Mouse (Mus musculus) embryonic facial prominence, embryonic 12.5 days (tissue): ENCODE measurements at regions not wholly inside any gene's neighbourhood (a gene's known extent, or its start where the extent isn't known, plus 50 kb on each side); places are given as distances from the start of the nearest gene placed in this dataset.

Experiments
- ATAC-seq: fragments of 200-750 bp; cut with Nextera tagmentation; 2 replicates; pipeline ENCODE4 v1.8.0; 2017; ENCODE audit not compliant: insufficient number of reproducible peaks, insufficient read depth, low FRiP score, low TSS enrichment
- H3K27ac ChIP-seq: fragments of 300-500 bp; sonication (generic); 2 replicates; pipeline ENCODE4 v1.5.1; 2016; ENCODE audit warnings: mild to moderate bottlenecking
- H3K27me3 ChIP-seq: fragments of 300-500 bp; sonication (generic); 2 replicates; pipeline ENCODE4 v1.6.1; 2016; ENCODE audit warnings: mild to moderate bottlenecking, moderate library complexity
- H3K36me3 ChIP-seq: fragments of 300-500 bp; sonication (generic); 2 replicates; pipeline ENCODE4 v1.6.1; 2016; ENCODE audit warnings: mild to moderate bottlenecking
- H3K4me1 ChIP-seq: fragments of 300-500 bp; sonication (generic); 2 replicates; pipeline ENCODE4 v1.6.1; 2016
- H3K4me2 ChIP-seq: fragments of 300-500 bp; sonication (generic); replicated peaks from 2 replicates; pipeline ENCODE4 v1.6.1; 2016; ENCODE audit warnings: mild to moderate bottlenecking, moderate library complexity
- H3K4me3 ChIP-seq: fragments of 300-500 bp; sonication (generic); 2 replicates; pipeline ENCODE4 v1.5.1; 2016; ENCODE audit warnings: mild to moderate bottlenecking
- H3K9ac ChIP-seq: fragments of 300-500 bp; sonication (generic); 2 replicates; pipeline ENCODE4 v1.6.1; 2016; ENCODE audit warnings: mild to moderate bottlenecking, moderate library complexity
- H3K9me3 ChIP-seq: fragments of 300-500 bp; sonication (generic); 2 replicates; pipeline ENCODE4 v1.6.1; 2016; ENCODE audit warnings: mild to moderate bottlenecking, moderate library complexity
- WGBS: fragments of 180-500 bp; shearing (Covaris S2); methylation state at CpG from one replicate; pipeline ENCODE4 v1.1.7; 2016; 5-methylcytosine and 5-hydroxymethylcytosine counted together

DNA sequence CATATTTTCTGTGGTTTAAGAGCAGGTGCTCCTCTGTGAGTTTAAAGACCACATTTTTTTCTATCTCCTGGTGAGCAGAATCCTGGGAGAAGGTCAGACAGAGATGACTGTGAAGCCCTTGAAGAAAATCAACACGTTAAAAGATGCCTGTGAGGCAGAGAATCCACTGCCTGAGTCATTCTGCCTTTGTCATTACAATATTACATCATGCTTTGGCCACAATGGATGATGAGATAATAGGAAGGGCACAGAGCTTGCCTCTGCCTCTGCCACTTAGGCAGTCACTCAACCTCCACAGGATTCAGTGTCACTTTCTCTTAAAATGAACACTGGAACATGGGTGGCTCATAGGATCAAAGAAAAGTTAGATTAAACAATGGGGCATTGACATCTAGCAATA, 117.5 kb upstream of the Fggy start:
- Histone ChIP-seq H3K36me3 (no peaks in the 10 kb centered on the region), H3K4me1 (0 out of 2 replicates have a peak, but pooled peaks cover 4% of the 10 kb centered on the region), H3K4me2 (no peak overlapping the region), H3K27me3 (no peaks in the 10 kb centered on the region), H3K9ac (no peak overlapping the region), H3K27ac (no peak overlapping the region), H3K4me3 (no peak overlapping the region), H3K9me3 (no peaks in the 10 kb centered on the region)
- ATAC-seq = no peak
- WGBS = 39% methylated on average over 1 of the region's 1 CpGs

DNA sequence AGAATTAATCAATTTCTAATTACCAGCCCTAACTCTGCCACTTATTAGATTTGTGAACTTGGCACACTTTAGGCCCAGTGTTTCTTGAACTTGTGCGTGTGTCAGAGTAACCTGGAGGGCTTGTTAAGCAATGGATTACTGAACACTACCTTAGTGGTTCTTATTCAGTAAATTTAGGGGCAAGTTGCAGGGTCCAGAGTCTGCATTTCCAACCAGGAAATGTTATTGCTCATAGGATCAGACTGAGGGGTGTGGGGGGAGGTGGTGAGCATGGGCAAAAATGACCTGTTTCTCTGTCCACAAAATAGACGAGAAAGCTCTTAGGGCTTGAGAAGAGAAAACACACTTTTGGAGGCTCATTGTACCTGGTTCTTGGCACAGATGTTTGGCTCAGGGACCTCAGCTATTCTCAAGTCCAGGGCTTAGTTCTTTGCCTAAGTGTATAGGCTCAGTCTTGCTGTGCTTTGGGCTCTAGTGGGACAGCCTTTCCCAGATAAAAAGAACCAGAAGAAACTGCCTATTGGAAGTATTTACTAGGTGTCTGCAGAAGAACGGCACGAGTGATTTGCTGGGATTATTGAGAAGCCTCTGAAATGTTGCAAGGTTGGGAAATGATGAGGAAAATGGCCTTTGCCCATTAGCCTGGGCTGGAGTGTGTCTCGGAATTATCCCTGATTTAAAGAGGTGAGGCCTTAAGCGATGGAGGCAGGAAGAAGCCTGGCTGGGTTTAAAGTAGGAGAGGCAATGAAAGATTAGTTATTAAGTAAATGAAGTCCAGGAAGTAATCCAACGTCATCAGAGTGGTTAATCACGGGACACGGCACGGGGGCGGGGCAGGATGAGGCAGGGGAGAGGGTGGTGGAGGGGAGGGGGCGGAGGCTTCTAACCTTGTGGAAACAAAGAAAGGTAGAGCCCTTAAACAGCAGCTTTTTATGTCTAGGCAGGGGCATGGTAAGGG, 113.2 kb upstream of the Fggy start:
- Histone ChIP-seq H3K27me3 (no peaks in the 10 kb centered on the region), H3K36me3 (no peaks in the 10 kb centered on the region), H3K4me2 (no peak overlapping the region), H3K9ac (no peak overlapping the region), H3K4me3 (no peak overlapping the region), H3K4me1 (0 out of 2 replicates have a peak, but pooled peaks cover 4% of the 10 kb centered on the region), H3K27ac (no peak overlapping the region), H3K9me3 (no peaks in the 10 kb centered on the region)
- 52% methylated on average over 12 of the region's 12 CpGs for WGBS
- ATAC-seq = no peak

DNA sequence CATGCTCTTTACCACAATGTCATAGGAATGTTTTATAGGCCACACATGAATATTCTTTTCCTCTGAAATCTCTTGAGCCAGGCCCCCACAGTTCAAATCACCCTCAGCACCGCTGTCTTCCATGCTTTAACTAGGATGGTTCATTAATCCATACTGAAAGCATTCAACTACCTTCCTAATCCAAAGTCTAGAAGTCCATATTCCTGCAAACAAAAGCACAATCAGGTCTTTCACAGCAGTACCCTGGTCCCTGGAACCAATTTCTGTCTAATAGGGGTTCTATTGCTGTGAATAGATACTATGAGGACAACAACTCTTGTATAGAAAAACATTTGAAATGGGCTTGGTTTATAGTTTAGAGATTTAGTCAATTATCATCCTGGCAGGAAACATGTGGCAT, 107.0 kb upstream of the Fggy start:
- H3K27me3 ChIP-seq = no peaks in the 10 kb centered on the region
- H3K9ac ChIP-seq = no peak overlapping the region
- 77% methylated on average over 1 of the region's 1 CpGs for WGBS
- H3K4me3 ChIP-seq = no peak overlapping the region
- H3K9me3 ChIP-seq = no peaks in the 10 kb centered on the region
- no peaks in the 10 kb centered on the region for H3K4me1 ChIP-seq
- H3K27ac ChIP-seq = no peak overlapping the region
- no peak for ATAC-seq
- no peak overlapping the region for H3K4me2 ChIP-seq
- no peaks in the 10 kb centered on the region for H3K36me3 ChIP-seq

GRCm38 (mm10) chr4:95451831-95452230, 105.5 kb upstream of the Fggy start:
- no peak for ATAC-seq
- no peaks in the 10 kb centered on the region for H3K27me3 ChIP-seq
- H3K36me3 ChIP-seq = no peaks in the 10 kb centered on the region
- H3K4me3 ChIP-seq = no peak overlapping the region
- no peak overlapping the region for H3K4me2 ChIP-seq
- no peak overlapping the region for H3K9ac ChIP-seq
- WGBS = 87% methylated on average over 3 of the region's 3 CpGs
- no peak overlapping the region for H3K27ac ChIP-seq
- no peaks in the 10 kb centered on the region for H3K9me3 ChIP-seq
- peaks cover 7% of the 10 kb centered on the region; the same call in 1 of the 2 replicates for H3K4me1 ChIP-seq

- H3K4me2 ChIP-seq = no peak overlapping the region
- H3K27ac ChIP-seq = no peak overlapping the region
- H3K36me3 ChIP-seq = no peaks in the 10 kb centered on the region
- WGBS = 22% methylated on average over 1 of the region's 1 CpGs
- no peak; the same call in 1 of the 2 replicates for ATAC-seq
- H3K27me3 ChIP-seq = no peaks in the 10 kb centered on the region
- no peak overlapping the region for H3K4me3 ChIP-seq
- no peak overlapping the region for H3K9ac ChIP-seq
- H3K9me3 ChIP-seq = no peaks in the 10 kb centered on the region
- H3K4me1 ChIP-seq = peaks cover 9% of the 10 kb centered on the region; the same call in 1 of the 2 replicates
Observed at GRCm38 (mm10) chr4:95456318-95456717, 101.0 kb upstream of the Fggy start.

DNA sequence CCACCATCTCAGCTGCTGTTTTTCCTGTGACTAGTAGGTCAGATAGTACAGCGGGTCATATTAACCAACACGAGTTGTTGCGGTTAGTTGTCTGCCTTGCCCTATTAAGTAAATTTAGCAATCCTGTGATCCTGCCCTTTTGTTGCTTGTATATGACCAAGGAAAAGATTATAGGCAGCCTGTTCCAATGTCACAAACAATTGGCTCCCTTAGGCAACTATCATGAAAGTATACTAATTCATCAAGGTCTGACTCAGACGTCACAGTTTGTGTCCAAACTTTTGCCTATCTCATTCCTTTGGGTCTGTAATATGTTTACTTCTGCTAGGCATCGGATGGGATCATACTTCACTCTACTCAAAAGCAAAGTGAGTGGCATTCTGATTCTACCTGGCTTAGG, 100.4 kb upstream of the Fggy start:
- no peaks in the 10 kb centered on the region for H3K9me3 ChIP-seq
- no peak for ATAC-seq
- 77% methylated on average over 5 of the region's 5 CpGs for WGBS
- H3K27me3 ChIP-seq = no peaks in the 10 kb centered on the region
- H3K4me2 ChIP-seq = no peak overlapping the region
- no peak overlapping the region for H3K4me3 ChIP-seq
- no peak overlapping the region for H3K27ac ChIP-seq
- no peaks in the 10 kb centered on the region for H3K36me3 ChIP-seq
- peaks cover 9% of the 10 kb centered on the region; the same call in 1 of the 2 replicates for H3K4me1 ChIP-seq
- H3K9ac ChIP-seq = no peak overlapping the region

- ATAC-seq = no peak
- no peak overlapping the region for H3K27ac ChIP-seq
- H3K9me3 ChIP-seq = no peaks in the 10 kb centered on the region
- H3K4me3 ChIP-seq = no peak overlapping the region
- H3K4me1 ChIP-seq = no peaks in the 10 kb centered on the region
- H3K4me2 ChIP-seq = no peak overlapping the region
- no peaks in the 10 kb centered on the region for H3K27me3 ChIP-seq
- H3K36me3 ChIP-seq = no peaks in the 10 kb centered on the region
- no peak overlapping the region for H3K9ac ChIP-seq
- 79% methylated on average over 3 of the region's 3 CpGs for WGBS
Observed at GRCm38 (mm10) chr4:95462476-95462875, 94.8 kb upstream of the Fggy start.

DNA sequence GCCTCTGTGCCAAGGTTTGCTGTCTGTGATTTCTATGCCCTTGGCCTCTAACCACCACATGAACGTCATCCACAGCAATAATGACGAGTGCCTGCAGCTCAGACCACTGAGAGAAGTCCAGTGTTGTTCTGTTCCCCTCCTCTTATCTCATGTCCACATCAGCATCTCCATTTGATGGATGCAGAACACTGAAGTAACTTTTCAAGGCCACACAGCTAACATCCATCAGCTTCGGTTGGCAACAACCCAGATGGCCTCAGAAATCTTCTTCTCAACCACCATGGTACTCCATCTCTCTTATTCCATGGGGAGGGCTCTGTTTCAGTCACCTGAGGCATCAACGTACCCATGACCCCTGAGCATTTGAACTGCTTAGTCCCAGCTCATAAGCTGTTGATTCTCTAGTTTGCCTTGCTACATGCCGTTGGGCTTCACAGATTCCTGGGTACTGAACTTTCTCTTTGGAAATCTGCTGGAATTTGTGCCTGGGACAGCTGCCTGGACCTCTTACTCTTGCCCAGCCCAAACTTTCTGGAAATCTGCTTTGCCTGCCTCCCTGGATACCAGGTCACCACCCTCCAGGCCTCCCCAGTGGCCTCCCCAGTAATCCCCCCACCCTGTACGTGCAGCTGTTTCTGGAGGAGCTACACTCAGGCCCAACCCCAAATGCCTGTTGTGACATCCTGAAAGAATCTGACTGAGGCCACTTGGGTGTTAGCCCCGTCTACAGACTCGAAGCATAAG, 94.1 kb upstream of the Fggy start:
- 76% methylated on average over 8 of the region's 8 CpGs for WGBS
- no peak for ATAC-seq
- no peak overlapping the region for H3K4me3 ChIP-seq
- no peaks in the 10 kb centered on the region for H3K27me3 ChIP-seq
- H3K9ac ChIP-seq = no peak overlapping the region
- no peak overlapping the region for H3K27ac ChIP-seq
- no peaks in the 10 kb centered on the region for H3K4me1 ChIP-seq
- no peaks in the 10 kb centered on the region for H3K9me3 ChIP-seq
- H3K36me3 ChIP-seq = no peaks in the 10 kb centered on the region
- H3K4me2 ChIP-seq = no peak overlapping the region

GRCm38 (mm10) chr4:95466647-95467046, 90.7 kb upstream of the Fggy start:
- no peak for ATAC-seq
- 64% methylated on average over 2 of the region's 2 CpGs for WGBS

DNA sequence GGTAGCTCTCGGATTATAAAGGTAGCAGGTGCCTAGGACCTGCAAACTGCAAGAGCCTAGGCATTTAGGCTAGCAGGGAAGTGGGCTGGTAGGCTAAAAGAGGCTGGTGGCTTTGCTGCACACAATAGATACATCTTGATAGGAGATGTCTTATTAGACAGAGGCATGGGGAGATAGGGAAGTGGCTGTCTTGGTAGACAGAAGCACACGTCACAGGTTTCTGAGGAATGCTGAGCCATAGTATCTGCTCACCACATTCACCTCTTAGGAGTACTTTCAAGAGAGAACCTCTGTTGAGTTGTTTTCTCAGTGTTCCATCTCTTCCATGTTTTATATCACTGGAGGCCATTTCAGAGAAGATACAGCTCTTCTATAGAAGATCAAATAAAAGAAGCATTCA, 89.8 kb upstream of the Fggy start:
- Histone ChIP-seq H3K4me2 (no peak overlapping the region), H3K4me3 (no peak overlapping the region), H3K9ac (no peak overlapping the region), H3K9me3 (no peaks in the 10 kb centered on the region), H3K27me3 (no peaks in the 10 kb centered on the region), H3K36me3 (no peaks in the 10 kb centered on the region), H3K27ac (no peak overlapping the region), H3K4me1 (no peaks in the 10 kb centered on the region)
- ATAC-seq = no peak
- 81% methylated on average over 2 of the region's 2 CpGs for WGBS

More at GRCm38 (mm10) chr4:95466647-95467046, 90.7 kb upstream of the Fggy start:
- Histone ChIP-seq H3K27me3 (no peaks in the 10 kb centered on the region), H3K9me3 (no peaks in the 10 kb centered on the region), H3K4me2 (no peak overlapping the region), H3K4me3 (no peak overlapping the region), H3K36me3 (no peaks in the 10 kb centered on the region), H3K9ac (no peak overlapping the region), H3K27ac (no peak overlapping the region), H3K4me1 (no peaks in the 10 kb centered on the region)

DNA sequence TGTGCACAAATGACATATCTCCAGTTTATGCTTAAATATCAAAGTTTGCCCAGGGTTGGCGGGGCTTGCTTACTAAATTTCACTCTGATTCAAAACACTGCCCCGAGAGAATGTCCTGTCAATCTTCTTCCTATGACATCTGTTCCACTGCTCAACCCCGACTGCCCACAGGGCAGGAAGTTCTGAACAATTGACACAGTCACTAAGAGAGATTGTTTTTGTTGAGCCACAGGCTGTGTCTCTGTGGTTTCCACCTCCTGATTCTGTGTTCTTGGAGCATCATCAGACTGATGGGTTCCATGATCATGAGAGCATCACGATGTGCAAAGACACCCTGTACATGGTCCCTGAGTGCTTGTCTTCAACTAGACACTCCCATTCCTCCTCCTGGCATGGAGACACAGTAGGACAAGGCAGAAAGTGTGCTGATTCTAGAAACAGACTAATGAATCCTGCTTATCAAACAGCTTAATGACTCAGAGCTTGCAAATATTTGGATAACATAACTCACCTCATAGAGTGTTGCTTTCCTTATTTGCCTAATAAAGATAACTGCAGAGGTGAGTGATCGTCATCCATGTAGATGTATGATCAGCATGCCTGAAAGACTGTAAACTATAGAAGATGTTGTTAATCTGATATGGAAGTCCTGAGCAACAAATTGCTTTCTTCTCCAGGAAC, 82.4 kb upstream of the Fggy start:
- no peaks in the 10 kb centered on the region for H3K27me3 ChIP-seq
- no peak overlapping the region for H3K9ac ChIP-seq
- H3K4me3 ChIP-seq = no peak overlapping the region
- no peak overlapping the region for H3K27ac ChIP-seq
- H3K36me3 ChIP-seq = no peaks in the 10 kb centered on the region
- peaks cover 5% of the 10 kb centered on the region; the same call in 1 of the 2 replicates for H3K4me1 ChIP-seq
- H3K4me2 ChIP-seq = no peak overlapping the region
- no peak for ATAC-seq
- WGBS = 39% methylated on average over 5 of the region's 5 CpGs
- H3K9me3 ChIP-seq = no peaks in the 10 kb centered on the region
